Mouse (Mus musculus): ENCODE measurements around the gene Ano9. TPM values are rescaled to one million over a fixed set of nuclear protein-coding genes. Genes with fewer than 3 reads are reported as not detected.

The Ano9 gene
- polyA plus RNA-seq, 2 experiments, result 4.3 to 8.0 TPM

DNA sequence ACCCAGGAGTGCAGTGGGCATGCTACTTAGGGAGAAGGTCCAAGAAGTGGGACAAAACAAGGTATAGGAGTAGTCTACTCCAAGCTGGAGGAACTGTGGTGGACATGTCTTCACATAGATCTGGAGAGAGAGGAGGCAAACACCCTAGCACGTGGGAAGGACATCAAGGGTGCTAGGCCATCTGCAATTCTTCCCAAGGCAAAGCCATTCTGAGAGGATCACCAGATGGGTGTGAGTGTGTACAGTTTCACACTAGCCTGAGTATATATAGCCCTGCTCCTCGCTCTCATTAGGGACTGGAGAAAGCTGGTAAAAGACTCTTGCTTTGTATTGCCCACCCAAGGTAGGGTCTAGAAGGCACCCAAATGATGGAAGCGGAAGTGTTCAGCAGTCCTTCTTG is 54.3 kb downstream of the Ano9 start:
- H3K9me3 ChIP-seq (ENCODE audit: control insufficient read depth, low read length), result no peaks in the 10 kb centered on the region
- TF ChIP-seq POLR2A (IDR thresholded peaks at IDR 0.05; ENCODE audit: borderline replicate concordance, extremely low read depth, insufficient read depth, insufficient read length), result no peak
- H3K36me3 ChIP-seq (ENCODE audit: control insufficient read depth, insufficient read depth, low read length), result peaks cover 37% of the 10 kb centered on the region
- H3K4me3 ChIP-seq (replicated peaks; ENCODE audit: low read length), result no peak overlapping the region
- WGBS, result 90% methylated on average over 3 of the region's 3 CpGs
- no peak overlapping the region for H3K4me2 ChIP-seq (replicated peaks; ENCODE audit: low read depth, low read length, severe bottlenecking)
- no peak for ATAC-seq (ENCODE audit: low FRiP score, low read depth)
- H3K27me3 ChIP-seq (ENCODE audit: control insufficient read depth, insufficient read depth, low read length), result no peaks in the 10 kb centered on the region
- H3K27ac ChIP-seq (replicated peaks; ENCODE audit: low read depth, low read length), result no peak overlapping the region
- no peak for DNase-seq (ENCODE audit: low spot score)
- H3K4me1 ChIP-seq (ENCODE audit: control insufficient read depth, insufficient read depth, low read length), result peaks cover 3% of the 10 kb centered on the region
- H3K9ac ChIP-seq (ENCODE audit: low read depth, low read length, severe bottlenecking), result no peak overlapping the region

DNA sequence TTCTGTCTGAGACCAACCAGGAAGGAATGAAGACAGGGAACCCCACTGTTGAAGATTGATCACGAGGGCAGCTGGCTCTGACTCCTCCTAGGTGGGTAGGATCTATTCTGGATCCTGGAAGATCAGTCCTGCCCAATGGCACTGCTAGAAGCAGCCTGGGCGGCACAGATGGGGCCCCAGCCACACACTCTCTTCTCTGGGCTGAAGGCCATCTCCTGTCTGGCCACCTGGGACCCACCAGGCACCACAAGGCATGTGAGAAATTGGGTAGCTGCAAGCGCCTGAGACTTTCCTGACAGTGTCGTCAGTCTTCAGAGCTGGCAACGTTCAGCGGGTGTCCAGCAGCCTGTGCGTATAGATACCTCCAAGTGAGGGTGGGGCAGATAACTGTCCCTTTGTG is 55.1 kb downstream of the Ano9 start:
- Histone ChIP-seq H3K27ac (replicated peaks; ENCODE audit: low read depth, low read length) (no peak overlapping the region), H3K4me2 (replicated peaks; ENCODE audit: low read depth, low read length, severe bottlenecking) (no peak overlapping the region), H3K9me3 (ENCODE audit: control insufficient read depth, low read length) (no peaks in the 10 kb centered on the region), H3K9ac (ENCODE audit: low read depth, low read length, severe bottlenecking) (no peak overlapping the region), H3K27me3 (ENCODE audit: control insufficient read depth, insufficient read depth, low read length) (no peaks in the 10 kb centered on the region), H3K36me3 (ENCODE audit: control insufficient read depth, insufficient read depth, low read length) (peaks cover 32% of the 10 kb centered on the region), H3K4me1 (ENCODE audit: control insufficient read depth, insufficient read depth, low read length) (peaks cover 3% of the 10 kb centered on the region), H3K4me3 (replicated peaks; ENCODE audit: low read length) (no peak overlapping the region)
- no peak for TF ChIP-seq POLR2A (IDR thresholded peaks at IDR 0.05; ENCODE audit: borderline replicate concordance, extremely low read depth, insufficient read depth, insufficient read length)
- 90% methylated on average over 7 of the region's 7 CpGs for WGBS
- ATAC-seq (ENCODE audit: low FRiP score, low read depth) (no peak), DNase-seq (ENCODE audit: low spot score) (no peak)

DNA sequence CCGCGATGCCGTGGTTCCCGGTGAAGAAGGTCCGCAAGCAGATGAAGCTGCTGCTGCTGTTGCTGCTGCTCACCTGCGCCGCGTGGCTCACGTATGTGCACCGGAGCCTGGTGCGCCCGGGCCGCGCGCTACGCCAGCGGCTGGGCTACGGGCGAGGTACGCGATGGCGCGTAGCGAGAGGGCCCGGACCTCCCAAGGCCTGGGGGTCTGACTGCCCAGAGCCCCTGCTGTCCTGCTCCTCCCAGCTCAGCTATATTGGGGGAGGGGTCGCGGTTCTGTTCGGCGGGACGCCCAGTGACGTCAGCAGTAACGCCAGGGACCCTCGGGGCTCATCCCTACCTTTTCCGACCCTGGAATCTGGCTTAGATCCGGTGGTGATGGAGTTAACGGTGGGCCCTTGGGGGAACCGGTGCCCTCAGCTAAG is 56.3 kb downstream of the Ano9 start:
- Histone ChIP-seq H3K9me3 (ENCODE audit: control insufficient read depth, low read length) (no peaks in the 10 kb centered on the region), H3K27ac (replicated peaks; ENCODE audit: low read depth, low read length) (peak overlapping the region; percentile 19; the same call in 1 of the 2 replicates), H3K4me2 (replicated peaks; ENCODE audit: low read depth, low read length, severe bottlenecking) (peak overlapping the region; percentile 88), H3K4me3 (replicated peaks; ENCODE audit: low read length) (peak overlapping the region; percentile 82), H3K4me1 (ENCODE audit: control insufficient read depth, insufficient read depth, low read length) (peaks cover 3% of the 10 kb centered on the region), H3K27me3 (ENCODE audit: control insufficient read depth, insufficient read depth, low read length) (no peaks in the 10 kb centered on the region), H3K36me3 (ENCODE audit: control insufficient read depth, insufficient read depth, low read length) (peaks cover 32% of the 10 kb centered on the region), H3K9ac (ENCODE audit: low read depth, low read length, severe bottlenecking) (peak overlapping the region; percentile 87)
- WGBS, result 1% methylated on average over 24 of the region's 37 CpGs
- no peak for DNase-seq (ENCODE audit: low spot score)
- TF ChIP-seq POLR2A (IDR thresholded peaks at IDR 0.05; ENCODE audit: borderline replicate concordance, extremely low read depth, insufficient read depth, insufficient read length), result no peak
- ATAC-seq (ENCODE audit: low FRiP score, low read depth), result peak; percentile 39; the same call in 1 of the 2 replicates

DNA sequence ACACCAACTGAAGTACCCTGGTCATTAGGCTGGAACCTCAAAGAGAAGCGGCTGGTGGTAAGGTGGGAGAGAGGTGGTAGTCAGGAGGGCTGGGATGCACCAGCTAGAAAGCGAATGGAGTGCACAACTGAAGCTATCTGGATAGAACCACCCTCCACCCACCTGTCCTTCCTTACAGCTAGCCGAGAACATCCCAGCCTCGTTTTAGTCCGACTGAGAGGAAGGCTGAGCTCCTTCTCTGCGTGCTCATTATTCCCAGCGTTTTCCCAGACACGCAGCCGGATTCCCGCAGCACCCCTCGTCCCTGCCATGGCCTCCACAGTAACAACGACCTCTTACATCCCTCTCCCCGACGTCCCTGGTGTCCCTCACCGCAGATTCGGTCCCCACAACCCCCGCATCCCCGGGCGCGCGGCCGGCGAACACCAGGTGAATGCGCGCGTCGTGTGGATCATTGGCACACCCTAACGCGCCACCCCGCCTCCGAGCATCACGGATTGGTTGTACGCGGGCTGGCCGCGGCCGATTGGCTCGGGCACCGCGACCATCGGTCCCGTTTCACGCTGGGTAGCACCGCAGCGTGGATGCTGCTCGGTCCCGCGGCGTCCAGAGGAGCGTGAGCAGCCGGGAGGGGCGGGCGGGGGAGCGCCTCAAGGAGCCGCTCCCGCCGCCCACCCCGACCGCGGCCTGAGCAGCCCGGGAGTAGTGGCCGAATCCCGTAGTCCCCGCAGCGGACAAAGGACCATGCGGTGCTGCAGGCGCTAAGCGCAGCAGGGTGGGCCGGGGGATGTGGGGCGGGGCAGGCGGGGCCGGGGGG is 57.0 kb downstream of the Ano9 start, which contains the start of gene B4galnt4:
TSS of gene B4galnt4 (plus strand) at position 679 of the 817 bp plus-strand sequence.
- Histone ChIP-seq H3K9me3 (ENCODE audit: control insufficient read depth, low read length) (no peaks in the 10 kb centered on the region), H3K9ac (ENCODE audit: low read depth, low read length, severe bottlenecking) (peak within 1 kb of the TSS; percentile 87), H3K4me1 (ENCODE audit: control insufficient read depth, insufficient read depth, low read length) (peaks cover 3% of the 10 kb centered on the region), H3K36me3 (ENCODE audit: control insufficient read depth, insufficient read depth, low read length) (peaks cover 26% of the 10 kb centered on the region), H3K4me3 (replicated peaks; ENCODE audit: low read length) (peak within 1 kb of the TSS; percentile 82), H3K27me3 (ENCODE audit: control insufficient read depth, insufficient read depth, low read length) (no peaks in the 10 kb centered on the region), H3K27ac (replicated peaks; ENCODE audit: low read depth, low read length) (peak within 1 kb of the TSS; percentile 19; the same call in 1 of the 2 replicates), H3K4me2 (replicated peaks; ENCODE audit: low read depth, low read length, severe bottlenecking) (peak within 1 kb of the TSS; percentile 88)
- WGBS, result 1% methylated on average over 54 of the region's 72 CpGs
- ATAC-seq (ENCODE audit: low FRiP score, low read depth), result peak; percentile 95
- TF ChIP-seq POLR2A (IDR thresholded peaks at IDR 0.05; ENCODE audit: borderline replicate concordance, extremely low read depth, insufficient read depth, insufficient read length), result no peak
- DNase-seq (ENCODE audit: low spot score), result peak; percentile 83

DNA sequence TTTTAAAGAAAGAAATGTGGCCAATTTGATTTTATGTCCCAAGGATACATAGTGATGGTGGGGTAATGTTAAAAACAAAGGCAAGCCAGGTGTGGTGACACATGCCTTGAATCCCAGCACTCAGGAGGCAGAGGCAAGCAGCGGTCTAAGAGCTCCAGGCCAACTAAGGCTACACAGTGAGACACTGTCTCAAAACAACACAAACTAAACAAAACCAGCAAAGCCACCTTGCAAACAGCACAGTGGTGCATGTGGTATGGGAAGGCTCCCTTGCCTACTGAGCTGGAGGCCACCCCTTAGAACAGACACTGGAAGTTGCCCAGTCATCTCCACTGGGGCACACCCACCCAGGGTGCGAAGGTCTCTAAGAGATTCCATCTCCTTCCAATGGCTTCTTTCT is 57.7 kb downstream of the Ano9 start:
- ATAC-seq (ENCODE audit: low FRiP score, low read depth) (no peak), DNase-seq (ENCODE audit: low spot score) (no peak)
- no peak for TF ChIP-seq POLR2A (IDR thresholded peaks at IDR 0.05; ENCODE audit: borderline replicate concordance, extremely low read depth, insufficient read depth, insufficient read length)
- Histone ChIP-seq H3K4me2 (replicated peaks; ENCODE audit: low read depth, low read length, severe bottlenecking) (peak overlapping the region; percentile 88), H3K27ac (replicated peaks; ENCODE audit: low read depth, low read length) (no peak overlapping the region), H3K9ac (ENCODE audit: low read depth, low read length, severe bottlenecking) (peak overlapping the region; percentile 87; the same call in 1 of the 2 replicates), H3K4me3 (replicated peaks; ENCODE audit: low read length) (peak overlapping the region; percentile 82), H3K27me3 (ENCODE audit: control insufficient read depth, insufficient read depth, low read length) (no peaks in the 10 kb centered on the region), H3K9me3 (ENCODE audit: control insufficient read depth, low read length) (no peaks in the 10 kb centered on the region), H3K4me1 (ENCODE audit: control insufficient read depth, insufficient read depth, low read length) (peaks cover 3% of the 10 kb centered on the region), H3K36me3 (ENCODE audit: control insufficient read depth, insufficient read depth, low read length) (peaks cover 19% of the 10 kb centered on the region)
- 86% methylated on average over 2 of the region's 2 CpGs for WGBS

All from limb, embryonic 14.5 days (tissue).